Mouse (Mus musculus) liver, embryonic 14.5 days (tissue): ENCODE data around the gene Rin2.

Experiments used
- CTCF ChIP-seq: IDR thresholded peaks from 2 replicates; pipeline ENCODE4 v1.5.1; 2016; ENCODE audit warnings: antibody characterized with exemption, low read depth, control low read depth
- EP300 ChIP-seq: IDR thresholded peaks from 2 replicates; pipeline ENCODE4 v1.6.1; 2016; ENCODE audit warnings: antibody characterized with exemption, low read depth

GRCm38 (mm10) chr2:145831949-145832835, 157.2 kb downstream of the Rin2 start:
- no peak for TF ChIP-seq CTCF
- no peak for TF ChIP-seq EP300
